Mouse (Mus musculus) c-Kit-positive CD71-negative TER-119-negative erythroid progenitor cells, embryonic 14.5 days (primary cell): Measurements from ENCODE around the gene Smarcb1.

Experiments used
- DNase-seq: peaks from one replicate; pipeline ENCODE4 v3.0.0-alpha.2; 2013; ENCODE audit warnings: low read depth

Smarcb1 gene

GRCm38 (mm10) chr10:75855416-75855981, 65.9 kb downstream of the Smarcb1 start:
- DNase-seq, result no peak

DNA sequence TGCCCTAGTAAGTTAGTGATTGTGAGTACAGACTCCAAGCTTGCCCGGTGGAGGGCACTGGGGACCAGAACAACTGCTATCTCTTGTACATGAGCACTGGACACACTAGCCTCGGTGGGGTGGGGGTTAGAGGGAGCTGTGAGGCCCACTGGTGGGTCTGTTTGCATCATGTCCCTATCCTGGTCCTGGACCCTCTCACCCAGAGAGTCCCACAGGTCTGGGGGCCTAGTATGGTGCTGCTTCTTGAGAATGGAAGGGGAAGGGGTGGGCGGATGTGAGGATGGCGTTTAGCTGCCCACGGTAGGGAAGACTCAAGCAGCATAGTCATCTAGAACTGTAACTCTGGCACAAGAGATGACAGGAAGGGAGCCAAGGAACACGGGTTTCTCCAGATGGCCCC, 66.6 kb downstream of the Smarcb1 start:
- DNase-seq, result no peak

GRCm38 (mm10) chr10:75854096-75854495, 67.3 kb downstream of the Smarcb1 start:
- no peak for DNase-seq

- peak; percentile 88 for DNase-seq
Measured at GRCm38 (mm10) chr10:75853452-75853851, 68.0 kb downstream of the Smarcb1 start.

DNA sequence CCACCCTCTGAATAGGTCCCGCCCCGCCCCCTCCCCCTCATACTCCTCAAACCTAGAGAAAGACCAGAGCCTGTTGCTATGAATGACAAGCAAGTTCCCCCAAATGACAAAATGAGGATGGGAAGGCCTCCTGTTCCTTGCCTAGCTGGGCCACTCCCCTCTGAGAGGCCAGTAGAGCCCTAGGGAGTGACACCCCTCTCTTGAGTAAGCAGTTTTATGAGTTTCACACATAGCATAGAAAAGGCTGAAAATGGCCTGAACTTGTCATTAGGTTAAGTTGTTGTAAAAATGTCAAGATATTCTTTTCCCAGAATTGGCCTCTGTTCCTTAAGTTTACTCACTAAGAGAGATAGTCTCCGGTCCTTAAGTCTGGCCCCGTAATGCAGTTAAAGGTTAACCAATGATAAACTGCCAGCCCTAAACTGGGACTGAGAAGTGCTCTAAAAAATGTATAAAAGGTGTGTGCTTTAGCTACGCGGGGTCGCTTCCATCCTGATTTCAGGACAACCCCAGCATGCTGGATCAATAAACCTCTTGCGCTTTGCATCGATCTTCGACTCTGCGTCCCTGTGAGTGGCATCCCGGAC, 68.8 kb downstream of the Smarcb1 start:
- DNase-seq, result no peak

DNA sequence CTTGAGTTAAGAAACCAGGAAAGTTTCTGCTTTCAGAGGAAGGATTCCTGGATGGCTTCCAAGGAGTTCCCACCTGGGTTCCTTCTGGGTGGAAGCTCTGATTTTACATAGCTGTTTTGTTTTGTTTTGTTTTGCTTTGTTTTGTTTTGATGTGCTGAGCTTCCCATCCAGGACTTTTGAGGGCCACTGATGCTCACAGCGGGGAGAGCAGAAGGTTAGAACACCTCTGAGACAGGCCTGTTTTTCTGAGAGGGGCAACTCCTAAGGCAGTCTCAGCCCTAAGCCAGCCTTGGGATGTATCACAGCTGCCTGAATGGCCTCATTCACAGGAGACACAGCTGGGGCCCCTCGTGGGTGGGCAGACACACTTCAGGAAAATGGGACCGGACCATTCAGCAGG, 69.7 kb downstream of the Smarcb1 start:
- no peak for DNase-seq

GRCm38 (mm10) chr10:75851076-75851475, 70.3 kb downstream of the Smarcb1 start:
- no peak for DNase-seq

GRCm38 (mm10) chr10:75848382-75848781, 73.0 kb downstream of the Smarcb1 start:
- no peak for DNase-seq
